Mouse (Mus musculus) small intestine, adult 2 months (tissue): ENCODE measurements around the gene Reg4.

ENCODE experiments used
- CTCF ChIP-seq: fragments of 200-500 bp; IDR thresholded peaks from 2 replicates; pipeline ENCODE4 v1.5.1; 2012; ENCODE audit warnings: low read depth, mild to moderate bottlenecking, control low read depth, inconsistent platforms, low read length, moderate library complexity, mixed read lengths; ENCODE audit not compliant: insufficient replicate concordance, insufficient read length; ENCODE audit errors: extremely low read depth
- POLR2A ChIP-seq: fragments of 200-500 bp; IDR thresholded peaks from 2 replicates; pipeline ENCODE4 v1.6.1; 2012; ENCODE audit warnings: low read depth, mild to moderate bottlenecking, control low read depth, inconsistent platforms, low read length, moderate library complexity

DNA sequence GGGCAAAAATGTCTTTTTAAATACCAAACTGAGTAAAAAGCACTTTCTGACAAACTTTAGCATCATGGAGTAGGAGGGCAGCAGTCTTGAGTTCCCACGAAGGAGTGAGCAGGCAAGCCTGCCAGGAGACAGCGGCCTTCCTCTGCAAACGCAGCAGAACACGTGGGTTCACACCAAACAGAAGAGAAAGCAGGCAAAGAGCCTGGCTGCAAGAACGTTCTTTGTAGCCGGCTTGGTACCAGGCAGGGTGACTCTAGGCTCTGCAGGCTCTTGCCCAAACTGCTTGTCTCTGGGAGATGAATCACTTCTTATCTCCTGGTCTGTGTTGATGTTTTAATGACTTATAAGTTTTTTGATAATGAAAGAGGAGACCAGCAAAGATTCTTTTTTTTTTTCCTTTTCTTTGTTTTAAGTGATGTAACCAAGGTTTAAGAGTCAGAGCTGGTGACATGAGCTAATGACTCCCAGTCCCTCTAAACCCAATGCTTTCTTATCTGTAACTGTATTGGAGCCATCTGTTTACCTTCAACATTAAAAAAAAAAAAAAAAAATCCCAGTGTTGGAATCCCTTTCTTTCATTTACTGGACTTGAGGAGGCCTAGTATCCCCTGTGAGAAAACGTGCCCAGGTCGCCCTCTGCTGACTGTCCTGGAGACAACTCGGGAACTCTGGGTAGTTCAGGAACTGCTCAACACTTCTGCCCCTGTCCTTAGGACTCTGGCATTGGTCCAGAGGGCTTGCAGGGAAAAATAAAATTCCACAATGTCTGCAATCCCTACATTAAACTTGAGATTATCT, 2.0 kb downstream of the Reg4 start:
- TF ChIP-seq CTCF (peak; percentile 75; the same call in 1 of the 2 replicates), POLR2A (no peak)
